Mouse (Mus musculus) heart, adult 2 months (tissue): ENCODE results near the gene Mrap.

ENCODE experiments used
- EP300 ChIP-seq: fragments of 200-500 bp; IDR thresholded peaks from 2 replicates; pipeline ENCODE4 v1.6.1; 2011; ENCODE audit warnings: low read depth, low read length, control low read depth; ENCODE audit not compliant: insufficient read depth
- POLR2A ChIP-seq: fragments of 200-500 bp; IDR thresholded peaks from 2 replicates; pipeline ENCODE4 v1.6.1; 2011; ENCODE audit warnings: mild to moderate bottlenecking, low read depth, low read length, control low read depth; ENCODE audit not compliant: insufficient read depth

- TF ChIP-seq EP300 (no peak), POLR2A (no peak)
Observed at GRCm38 (mm10) chr16:90709711-90710289, 28.2 kb upstream of the Mrap start.
